Mouse (Mus musculus): Measurements from ENCODE around the gene Igfbp6. TPM values are rescaled to one million over a fixed set of nuclear protein-coding genes. Genes with fewer than 3 reads are reported as not detected.
A peak's percentile ranks its signal among the peaks of the same experiment; 100 is the strongest.

Gene Igfbp6
- polyA plus RNA-seq, 1 experiment = 297 TPM

- no peak for TF ChIP-seq FOSL1 (IDR thresholded peaks at IDR 0.05; ENCODE audit: insufficient read depth, low read length, poor library complexity, severe bottlenecking)
- TF ChIP-seq USF1 (IDR thresholded peaks at IDR 0.05; ENCODE audit: low read depth) = no peak
- TF ChIP-seq MYOD1 (IDR thresholded peaks at IDR 0.05; ENCODE audit: control insufficient read depth, insufficient read length, low read depth) = no peak
- TF ChIP-seq CTCF (IDR thresholded peaks at IDR 0.05; ENCODE audit: control insufficient read depth, insufficient read depth, insufficient read length) = peak; percentile 69
- TF ChIP-seq CEBPB (IDR thresholded peaks at IDR 0.05; ENCODE audit: low read depth) = no peak
- no peak for TF ChIP-seq MAX (IDR thresholded peaks at IDR 0.05)
- Histone ChIP-seq H3K36me3 (ENCODE audit: control insufficient read depth, insufficient read depth) (no peaks in the 10 kb centered on the region), H3K4me3 (ENCODE audit: insufficient read depth, poor library complexity, severe bottlenecking) (no peak overlapping the region)
Measured at GRCm38 (mm10) chr15:102178279-102178678, 34.1 kb downstream of the Igfbp6 start.

GRCm38 (mm10) chr15:102179106-102179505 lies 34.9 kb downstream of the Igfbp6 start:
- TF ChIP-seq CTCF (IDR thresholded peaks at IDR 0.05; ENCODE audit: control insufficient read depth, insufficient read depth, insufficient read length) = no peak
- TF ChIP-seq USF1 (IDR thresholded peaks at IDR 0.05; ENCODE audit: low read depth) = no peak
- no peak for TF ChIP-seq MYOG (IDR thresholded peaks at IDR 0.05; ENCODE audit: control insufficient read depth, extremely low read depth, insufficient read length)
- TF ChIP-seq MAX (IDR thresholded peaks at IDR 0.05) = no peak
- TF ChIP-seq MYOD1 (IDR thresholded peaks at IDR 0.05; ENCODE audit: control insufficient read depth, insufficient read length, low read depth) = no peak
- no peak for TF ChIP-seq CEBPB (IDR thresholded peaks at IDR 0.05; ENCODE audit: low read depth)
- no peak for TF ChIP-seq FOSL1 (IDR thresholded peaks at IDR 0.05; ENCODE audit: insufficient read depth, low read length, poor library complexity, severe bottlenecking)
- Histone ChIP-seq H3K79me3 (ENCODE audit: low read depth) (no peaks in the 10 kb centered on the region), H3K27me3 (ENCODE audit: control insufficient read depth, insufficient read depth, insufficient read length) (no peaks in the 10 kb centered on the region), H3ac (ENCODE audit: control insufficient read depth, insufficient read length, low read depth) (no peak overlapping the region), H3K4me3 (ENCODE audit: insufficient read depth, poor library complexity, severe bottlenecking) (no peak overlapping the region), H3K79me2 (ENCODE audit: control insufficient read depth, insufficient read depth) (no peaks in the 10 kb centered on the region), H3K36me3 (ENCODE audit: control insufficient read depth, insufficient read depth) (no peaks in the 10 kb centered on the region)

More at GRCm38 (mm10) chr15:102178279-102178678, 34.1 kb downstream of the Igfbp6 start:
- H3ac ChIP-seq (ENCODE audit: control insufficient read depth, insufficient read length, low read depth) = no peak overlapping the region
- no peaks in the 10 kb centered on the region for H3K79me3 ChIP-seq (ENCODE audit: low read depth)
- H3K79me2 ChIP-seq (ENCODE audit: control insufficient read depth, insufficient read depth) = no peaks in the 10 kb centered on the region
- no peaks in the 10 kb centered on the region for H3K27me3 ChIP-seq (ENCODE audit: control insufficient read depth, insufficient read depth, insufficient read length)

- H3ac ChIP-seq (ENCODE audit: control insufficient read depth, insufficient read length, low read depth) = no peak overlapping the region
- no peaks in the 10 kb centered on the region for H3K79me3 ChIP-seq (ENCODE audit: low read depth)
- H3K36me3 ChIP-seq (ENCODE audit: control insufficient read depth, insufficient read depth) = no peaks in the 10 kb centered on the region
- H3K79me2 ChIP-seq (ENCODE audit: control insufficient read depth, insufficient read depth) = no peaks in the 10 kb centered on the region
- no peak overlapping the region for H3K4me3 ChIP-seq (ENCODE audit: insufficient read depth, poor library complexity, severe bottlenecking)
- H3K27me3 ChIP-seq (ENCODE audit: control insufficient read depth, insufficient read depth, insufficient read length) = no peaks in the 10 kb centered on the region
- TF ChIP-seq USF1 (IDR thresholded peaks at IDR 0.05; ENCODE audit: low read depth) = no peak
- TF ChIP-seq MAX (IDR thresholded peaks at IDR 0.05) = no peak
- no peak for TF ChIP-seq MYOG (IDR thresholded peaks at IDR 0.05; ENCODE audit: control insufficient read depth, extremely low read depth, insufficient read length)
- TF ChIP-seq CTCF (IDR thresholded peaks at IDR 0.05; ENCODE audit: control insufficient read depth, insufficient read depth, insufficient read length) = no peak
- TF ChIP-seq MYOD1 (IDR thresholded peaks at IDR 0.05; ENCODE audit: control insufficient read depth, insufficient read length, low read depth) = no peak
- TF ChIP-seq CEBPB (IDR thresholded peaks at IDR 0.05; ENCODE audit: low read depth) = no peak
- TF ChIP-seq FOSL1 (IDR thresholded peaks at IDR 0.05; ENCODE audit: insufficient read depth, low read length, poor library complexity, severe bottlenecking) = no peak
Measured at GRCm38 (mm10) chr15:102179924-102180323, 35.8 kb downstream of the Igfbp6 start.

- H3K36me3 ChIP-seq (ENCODE audit: control insufficient read depth, insufficient read depth) = no peaks in the 10 kb centered on the region
- no peak for TF ChIP-seq USF1 (IDR thresholded peaks at IDR 0.05; ENCODE audit: low read depth)
- no peak for TF ChIP-seq MAX (IDR thresholded peaks at IDR 0.05)
- no peak for TF ChIP-seq MYOD1 (IDR thresholded peaks at IDR 0.05; ENCODE audit: control insufficient read depth, insufficient read length, low read depth)
- TF ChIP-seq CTCF (IDR thresholded peaks at IDR 0.05; ENCODE audit: control insufficient read depth, insufficient read depth, insufficient read length) = no peak
- TF ChIP-seq FOSL1 (IDR thresholded peaks at IDR 0.05; ENCODE audit: insufficient read depth, low read length, poor library complexity, severe bottlenecking) = no peak
- TF ChIP-seq MYOG (IDR thresholded peaks at IDR 0.05; ENCODE audit: control insufficient read depth, extremely low read depth, insufficient read length) = no peak
- no peak for TF ChIP-seq CEBPB (IDR thresholded peaks at IDR 0.05; ENCODE audit: low read depth)
- no peak overlapping the region for H3ac ChIP-seq (ENCODE audit: control insufficient read depth, insufficient read length, low read depth)
- H3K27me3 ChIP-seq (ENCODE audit: control insufficient read depth, insufficient read depth, insufficient read length) = no peaks in the 10 kb centered on the region
- no peaks in the 10 kb centered on the region for H3K79me3 ChIP-seq (ENCODE audit: low read depth)
- H3K4me3 ChIP-seq (ENCODE audit: insufficient read depth, poor library complexity, severe bottlenecking) = no peak overlapping the region
- no peaks in the 10 kb centered on the region for H3K79me2 ChIP-seq (ENCODE audit: control insufficient read depth, insufficient read depth)
Measured at GRCm38 (mm10) chr15:102183076-102183475, 38.9 kb downstream of the Igfbp6 start.

GRCm38 (mm10) chr15:102186239-102186638 lies 42.1 kb downstream of the Igfbp6 start:
- TF ChIP-seq FOSL1 (IDR thresholded peaks at IDR 0.05; ENCODE audit: insufficient read depth, low read length, poor library complexity, severe bottlenecking) = no peak
- TF ChIP-seq USF1 (IDR thresholded peaks at IDR 0.05; ENCODE audit: low read depth) = no peak
- no peak for TF ChIP-seq CTCF (IDR thresholded peaks at IDR 0.05; ENCODE audit: control insufficient read depth, insufficient read depth, insufficient read length)
- no peak for TF ChIP-seq MYOD1 (IDR thresholded peaks at IDR 0.05; ENCODE audit: control insufficient read depth, insufficient read length, low read depth)
- TF ChIP-seq CEBPB (IDR thresholded peaks at IDR 0.05; ENCODE audit: low read depth) = no peak
- TF ChIP-seq MYOG (IDR thresholded peaks at IDR 0.05; ENCODE audit: control insufficient read depth, extremely low read depth, insufficient read length) = no peak
- TF ChIP-seq MAX (IDR thresholded peaks at IDR 0.05) = no peak
- no peaks in the 10 kb centered on the region for H3K79me2 ChIP-seq (ENCODE audit: control insufficient read depth, insufficient read depth)
- H3ac ChIP-seq (ENCODE audit: control insufficient read depth, insufficient read length, low read depth) = no peak overlapping the region
- no peaks in the 10 kb centered on the region for H3K36me3 ChIP-seq (ENCODE audit: control insufficient read depth, insufficient read depth)
- no peak overlapping the region for H3K4me3 ChIP-seq (ENCODE audit: insufficient read depth, poor library complexity, severe bottlenecking)
- no peaks in the 10 kb centered on the region for H3K27me3 ChIP-seq (ENCODE audit: control insufficient read depth, insufficient read depth, insufficient read length)
- no peaks in the 10 kb centered on the region for H3K79me3 ChIP-seq (ENCODE audit: low read depth)

GRCm38 (mm10) chr15:102188096-102188495 lies 43.9 kb downstream of the Igfbp6 start:
- H3K36me3 ChIP-seq (ENCODE audit: control insufficient read depth, insufficient read depth) = no peaks in the 10 kb centered on the region
- TF ChIP-seq MYOG (IDR thresholded peaks at IDR 0.05; ENCODE audit: control insufficient read depth, extremely low read depth, insufficient read length) (no peak), CTCF (IDR thresholded peaks at IDR 0.05; ENCODE audit: control insufficient read depth, insufficient read depth, insufficient read length) (no peak), CEBPB (IDR thresholded peaks at IDR 0.05; ENCODE audit: low read depth) (no peak), FOSL1 (IDR thresholded peaks at IDR 0.05; ENCODE audit: insufficient read depth, low read length, poor library complexity, severe bottlenecking) (no peak)

More at GRCm38 (mm10) chr15:102188096-102188495, 43.9 kb downstream of the Igfbp6 start:
- Histone ChIP-seq H3K4me3 (ENCODE audit: insufficient read depth, poor library complexity, severe bottlenecking) (no peak overlapping the region), H3K79me3 (ENCODE audit: low read depth) (no peaks in the 10 kb centered on the region), H3K27me3 (ENCODE audit: control insufficient read depth, insufficient read depth, insufficient read length) (no peaks in the 10 kb centered on the region), H3K79me2 (ENCODE audit: control insufficient read depth, insufficient read depth) (no peaks in the 10 kb centered on the region), H3ac (ENCODE audit: control insufficient read depth, insufficient read length, low read depth) (no peak overlapping the region)

Data from C2C12 (cell line).